Mouse (Mus musculus): ENCODE results near the gene Plaur.
"Not testable (repeated sequence)": the region's sequence is repeated elsewhere in the genome, so short reads cannot be mapped to it uniquely, and the experiment has no call there.

Plaur gene

GRCm38 (mm10) chr7:24517077-24517476, 54.8 kb downstream of the Plaur start:
- no peak for DNase-seq

- DNase-seq: no peak
These were observed 55.4 kb downstream of the Plaur start for GRCm38 (mm10) chr7:24517654-24518053.

GRCm38 (mm10) chr7:24519130-24519529, 56.8 kb downstream of the Plaur start:
- DNase-seq: no peak

GRCm38 (mm10) chr7:24520054-24520453, 57.8 kb downstream of the Plaur start:
- not testable (repeated sequence) for DNase-seq

- no peak for DNase-seq
These were observed 60.5 kb downstream of the Plaur start for GRCm38 (mm10) chr7:24522805-24523204.

- no peak for DNase-seq
These were observed 61.4 kb downstream of the Plaur start for GRCm38 (mm10) chr7:24523723-24524122.

GRCm38 (mm10) chr7:24524978-24525377, 62.7 kb downstream of the Plaur start:
- no peak for DNase-seq

All from thymus, postnatal 14 days (tissue).